Mouse (Mus musculus): ENCODE measurements around the gene Fbn1.

DNA sequence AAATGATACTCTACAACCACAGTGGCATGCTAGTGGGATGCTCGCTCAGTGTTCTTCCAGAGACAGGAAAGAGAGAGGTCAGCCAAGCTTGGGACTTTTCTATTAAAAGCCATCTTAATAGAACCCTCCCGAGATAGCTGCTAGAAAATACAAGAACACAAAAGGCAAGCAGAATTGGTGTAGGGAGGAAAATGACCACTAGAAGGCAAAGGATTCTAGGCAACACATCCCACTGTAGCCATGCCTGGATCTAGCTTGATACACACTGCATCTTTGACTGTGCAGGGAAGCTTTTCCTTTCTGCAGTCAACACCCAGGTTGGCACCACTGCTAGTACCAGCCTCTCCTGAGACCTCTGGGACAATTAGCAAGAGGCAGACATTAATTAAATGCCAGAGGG lies 128.6 kb downstream of the Fbn1 start:
- TF ChIP-seq CTCF (IDR thresholded peaks at IDR 0.05; ENCODE audit: low read depth), result peak; percentile 57
- no peak for TF ChIP-seq EP300 (optimal IDR thresholded peaks at IDR 0.05)

Data from stomach, postnatal 0 days (tissue).